Mouse (Mus musculus): ENCODE results near the gene Fn1. TPM values are rescaled to one million over a fixed set of nuclear protein-coding genes. Genes with fewer than 3 reads are reported as not detected.

Gene Fn1
- polyA plus RNA-seq, 1 experiment from 2014 or later, result 84.4 TPM

DNA sequence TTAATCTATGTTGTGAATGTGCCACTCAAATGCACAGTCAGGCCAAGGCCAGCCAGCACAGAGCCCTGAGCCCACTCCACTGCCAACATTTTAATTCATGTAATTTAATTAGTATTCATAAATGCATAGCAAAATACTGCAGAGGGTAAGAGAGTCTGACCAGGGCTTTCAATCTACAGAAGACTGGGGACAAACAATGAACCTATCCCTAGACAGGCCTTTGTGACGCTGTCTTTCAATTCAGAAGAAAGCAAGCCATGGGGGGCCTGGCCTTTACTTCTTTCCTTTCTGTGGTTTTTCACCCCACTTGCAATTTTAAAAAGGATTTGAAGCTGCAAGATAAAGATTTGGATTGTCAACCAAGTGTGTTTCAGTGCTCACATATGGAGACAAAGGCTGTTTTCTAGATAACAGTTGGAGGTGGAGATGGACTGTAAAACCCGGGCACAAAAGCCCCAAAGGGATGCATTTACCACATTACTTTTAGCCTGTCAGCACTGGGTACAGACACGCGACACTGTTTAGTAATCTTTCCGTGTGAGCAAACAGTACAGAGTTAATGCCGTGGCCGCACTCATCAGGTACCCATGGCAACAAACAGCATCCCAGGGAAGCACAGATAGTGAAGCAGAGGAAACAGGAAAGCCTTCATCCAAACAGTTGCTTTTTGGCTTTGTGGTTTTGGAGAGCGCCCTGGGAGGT, 38.3 kb downstream of the Fn1 start:
- H3K27me3 ChIP-seq (ENCODE audit: low read depth, poor library complexity, severe bottlenecking), result peaks cover 83% of the 10 kb centered on the region
- no peaks in the 10 kb centered on the region for H3K9me3 ChIP-seq (replicated peaks)
- WGBS, result 33% methylated on average over 8 of the region's 8 CpGs
- DNase-seq (ENCODE audit: low spot score), result peak; percentile 48
- peaks cover 14% of the 10 kb centered on the region for H3K4me1 ChIP-seq
- peaks cover 99% of the 10 kb centered on the region for H3K36me3 ChIP-seq
- H3K27ac ChIP-seq (replicated peaks), result no peak overlapping the region
- H3K4me3 ChIP-seq, result no peak overlapping the region

DNA sequence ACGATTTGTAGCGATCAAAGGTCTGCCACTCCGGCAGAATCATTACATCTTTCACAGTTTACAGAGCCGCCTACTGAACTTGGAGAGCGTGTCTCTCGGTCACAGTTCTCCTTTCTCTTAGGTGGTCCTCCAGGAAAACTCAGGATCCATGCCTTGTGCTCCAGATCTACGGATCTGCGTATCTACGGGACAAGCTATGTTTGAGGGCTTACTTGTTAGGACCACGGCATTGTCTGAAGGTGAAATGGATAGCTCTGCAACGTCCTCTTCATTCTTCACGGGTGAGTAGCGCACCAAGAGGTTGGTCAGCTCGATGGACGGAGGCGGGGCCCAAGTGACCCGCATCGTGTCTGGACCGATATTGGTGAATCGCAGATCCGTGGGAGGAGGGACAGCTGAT, 40.7 kb downstream of the Fn1 start:
- H3K27ac ChIP-seq (replicated peaks), result no peak overlapping the region
- peaks cover 64% of the 10 kb centered on the region for H3K27me3 ChIP-seq (ENCODE audit: low read depth, poor library complexity, severe bottlenecking)
- peaks cover 99% of the 10 kb centered on the region for H3K36me3 ChIP-seq
- WGBS, result 94% methylated on average over 21 of the region's 21 CpGs
- H3K4me1 ChIP-seq, result peaks cover 14% of the 10 kb centered on the region
- DNase-seq (ENCODE audit: low spot score), result no peak
- H3K9me3 ChIP-seq (replicated peaks), result no peaks in the 10 kb centered on the region
- H3K4me3 ChIP-seq, result no peak overlapping the region

DNA sequence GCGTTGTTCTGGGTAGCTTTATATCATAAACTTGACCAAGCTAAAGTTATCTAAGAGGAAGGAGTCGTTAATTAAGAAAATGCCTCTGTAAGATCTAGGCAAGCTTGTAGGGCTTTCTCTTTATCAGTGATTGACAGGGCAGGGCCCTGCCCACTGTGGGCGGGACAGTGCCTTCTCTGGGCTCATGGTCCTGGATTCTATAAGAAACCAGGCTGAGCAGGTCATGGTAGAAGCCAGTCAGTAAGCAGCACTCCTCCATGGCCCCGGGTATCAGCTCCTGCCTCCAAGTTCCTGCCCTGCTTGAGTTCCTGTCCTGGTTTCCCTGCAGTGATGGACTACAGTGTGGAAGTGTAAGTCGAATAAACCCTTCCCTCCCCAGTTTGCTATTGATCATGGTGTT, 43.1 kb downstream of the Fn1 start:
- no peak overlapping the region for H3K4me3 ChIP-seq
- H3K27ac ChIP-seq (replicated peaks), result no peak overlapping the region
- no peak for DNase-seq (ENCODE audit: low spot score)
- peaks cover 99% of the 10 kb centered on the region for H3K36me3 ChIP-seq
- H3K9me3 ChIP-seq (replicated peaks), result no peaks in the 10 kb centered on the region
- peaks cover 6% of the 10 kb centered on the region for H3K4me1 ChIP-seq
- 87% methylated on average over 5 of the region's 5 CpGs for WGBS
- peaks cover 43% of the 10 kb centered on the region for H3K27me3 ChIP-seq (ENCODE audit: low read depth, poor library complexity, severe bottlenecking)

DNA sequence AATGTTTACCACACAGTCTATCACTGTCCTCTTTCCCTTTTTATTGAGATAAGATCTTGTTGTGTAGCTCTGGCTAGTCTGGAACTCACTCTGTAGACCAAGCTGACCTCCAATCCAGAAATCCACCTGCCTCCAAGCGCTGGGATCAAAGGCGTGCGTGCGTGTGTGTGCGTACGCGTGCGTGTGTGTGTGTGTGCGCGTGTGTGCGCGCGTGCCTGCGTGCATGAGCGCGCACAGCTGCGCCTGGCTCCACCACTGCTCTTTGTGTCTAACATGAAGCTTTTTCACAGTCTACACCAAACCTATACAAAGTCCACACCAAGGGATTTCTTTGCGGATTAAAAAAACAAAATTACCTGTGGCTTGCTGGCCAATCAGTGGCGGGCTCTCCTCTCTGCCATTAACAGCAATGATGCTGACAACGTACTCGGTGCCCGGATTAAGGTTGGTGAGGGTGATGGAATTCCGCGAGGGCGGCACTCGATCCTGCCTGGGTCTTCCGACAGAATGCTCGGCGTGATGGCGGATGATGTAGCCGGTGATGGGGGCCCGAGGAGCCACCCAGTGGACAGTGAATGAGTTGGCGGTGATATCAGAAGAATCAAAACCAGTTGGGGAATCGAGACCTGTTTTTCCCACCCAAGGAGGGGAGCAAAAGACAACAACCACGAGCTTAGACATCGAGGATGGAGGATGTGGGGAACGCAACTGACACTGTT, 43.8 kb downstream of the Fn1 start:
- Histone ChIP-seq H3K27ac (replicated peaks) (no peak overlapping the region), H3K27me3 (ENCODE audit: low read depth, poor library complexity, severe bottlenecking) (peaks cover 43% of the 10 kb centered on the region), H3K9me3 (replicated peaks) (no peaks in the 10 kb centered on the region), H3K4me1 (no peaks in the 10 kb centered on the region; the same call in 1 of the 2 replicates), H3K36me3 (peaks cover 99% of the 10 kb centered on the region), H3K4me3 (no peak overlapping the region)
- DNase-seq (ENCODE audit: low spot score), result no peak
- 96% methylated on average over 37 of the region's 37 CpGs for WGBS

DNA sequence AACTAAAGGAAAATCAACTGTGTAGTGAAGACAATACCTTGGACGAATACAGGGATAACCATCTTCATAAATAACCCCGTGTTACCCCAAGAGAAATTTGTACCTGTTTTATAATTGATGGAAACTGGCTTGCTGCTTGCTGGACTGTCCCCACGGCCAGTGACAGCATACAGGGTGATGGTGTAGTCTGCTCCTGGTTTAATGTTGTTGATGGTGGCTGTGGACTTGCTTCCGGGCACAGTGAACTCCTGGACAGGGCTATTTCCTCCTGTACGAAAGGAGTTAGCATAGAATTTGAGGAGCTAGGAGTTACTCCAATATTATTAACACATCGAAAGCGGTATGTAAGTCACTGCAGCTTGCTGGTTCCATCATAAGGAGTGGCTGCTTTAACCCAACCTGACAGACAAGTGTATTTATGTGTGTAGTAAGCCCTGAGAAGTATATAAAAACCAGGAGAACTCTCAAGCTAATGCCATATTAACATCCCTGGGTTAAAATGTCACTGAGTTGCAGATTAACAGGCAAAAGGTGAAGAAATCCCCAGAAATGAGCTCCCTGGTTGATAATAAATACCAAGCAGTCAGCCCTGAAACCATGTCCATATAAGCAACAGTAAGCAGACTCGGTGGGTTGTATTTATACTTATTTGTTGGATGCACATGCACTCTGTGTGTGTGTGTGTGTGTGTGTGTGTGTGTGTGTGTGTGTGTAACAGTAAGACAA, 46.2 kb downstream of the Fn1 start:
- Histone ChIP-seq H3K4me1 (no peaks in the 10 kb centered on the region), H3K27me3 (ENCODE audit: low read depth, poor library complexity, severe bottlenecking) (peaks cover 20% of the 10 kb centered on the region; the same call in 1 of the 2 replicates), H3K4me3 (no peak overlapping the region), H3K36me3 (peaks cover 99% of the 10 kb centered on the region), H3K9me3 (replicated peaks) (no peaks in the 10 kb centered on the region), H3K27ac (replicated peaks) (no peak overlapping the region)
- WGBS, result 90% methylated on average over 8 of the region's 8 CpGs
- DNase-seq (ENCODE audit: low spot score), result no peak

DNA sequence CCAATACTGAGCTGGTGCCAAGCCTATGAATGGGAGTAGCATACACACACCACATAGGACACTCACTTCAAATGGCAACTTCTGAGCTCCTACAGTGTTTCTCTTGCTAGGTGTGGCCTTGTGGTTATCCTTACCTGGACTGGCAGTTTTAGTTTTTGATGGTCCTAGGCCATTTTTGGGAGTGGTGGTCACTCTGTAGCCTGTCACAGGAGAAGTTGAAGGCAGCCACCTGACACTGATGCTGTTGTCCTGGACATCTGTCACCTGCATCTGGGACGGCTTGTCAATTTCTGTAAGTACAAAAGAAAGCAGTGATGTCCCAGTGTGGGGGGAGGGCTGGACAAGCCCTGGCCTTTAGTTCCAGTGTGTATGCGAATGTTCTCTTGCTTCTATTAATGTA, 47.2 kb downstream of the Fn1 start:
- H3K4me3 ChIP-seq, result no peak overlapping the region
- H3K9me3 ChIP-seq (replicated peaks), result no peaks in the 10 kb centered on the region
- 92% methylated on average over 2 of the region's 2 CpGs for WGBS
- no peak for DNase-seq (ENCODE audit: low spot score)
- no peaks in the 10 kb centered on the region for H3K4me1 ChIP-seq
- H3K27ac ChIP-seq (replicated peaks), result no peak overlapping the region
- peaks cover 10% of the 10 kb centered on the region; the same call in 1 of the 2 replicates for H3K27me3 ChIP-seq (ENCODE audit: low read depth, poor library complexity, severe bottlenecking)
- peaks cover 99% of the 10 kb centered on the region for H3K36me3 ChIP-seq

DNA sequence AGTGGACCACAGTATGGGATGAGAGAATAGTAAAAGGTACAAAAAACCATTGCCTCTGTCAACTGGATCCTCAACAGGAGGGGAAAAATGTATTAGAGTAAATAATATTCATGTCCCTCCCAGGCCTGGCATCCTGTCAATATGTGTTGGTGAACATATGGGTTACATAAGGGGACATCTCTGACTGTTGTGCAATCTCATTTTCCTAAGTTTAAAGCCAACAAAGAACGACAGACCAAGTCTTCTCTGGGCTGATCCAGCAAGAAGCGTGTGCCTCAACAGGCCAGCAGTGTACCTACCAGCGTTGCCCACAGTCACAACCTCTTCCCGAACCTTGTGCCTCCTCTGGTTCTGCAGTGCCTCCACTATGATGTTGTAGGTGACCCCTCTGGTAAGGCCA, 57.6 kb downstream of the Fn1 start:
- no peak for DNase-seq (ENCODE audit: low spot score)
- no peak overlapping the region for H3K4me3 ChIP-seq
- no peak overlapping the region for H3K27ac ChIP-seq (replicated peaks)
- peaks cover 100% of the 10 kb centered on the region for H3K36me3 ChIP-seq
- WGBS, result 93% methylated on average over 4 of the region's 4 CpGs
- no peaks in the 10 kb centered on the region for H3K4me1 ChIP-seq
- no peaks in the 10 kb centered on the region for H3K27me3 ChIP-seq (ENCODE audit: low read depth, poor library complexity, severe bottlenecking)
- H3K9me3 ChIP-seq (replicated peaks), result no peaks in the 10 kb centered on the region

DNA sequence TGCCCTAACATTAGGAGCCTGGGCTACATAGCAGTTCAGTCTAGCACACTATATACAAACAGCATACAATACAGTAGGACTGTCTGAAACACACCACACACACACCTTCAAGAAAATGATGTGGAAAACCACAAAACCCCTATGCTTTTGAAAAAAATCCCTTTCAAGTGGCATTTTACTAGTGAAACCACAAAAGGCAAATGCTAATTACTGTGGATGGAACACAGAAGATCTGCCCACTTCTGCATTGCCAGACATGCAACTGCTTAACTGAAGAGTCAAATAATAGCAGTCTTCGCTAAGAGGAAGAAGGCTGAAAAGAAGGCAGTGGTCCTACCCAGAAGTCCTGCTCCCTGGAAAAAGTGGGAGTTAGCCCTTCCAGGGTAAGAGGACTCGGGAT, 58.7 kb downstream of the Fn1 start:
- Histone ChIP-seq H3K4me3 (no peak overlapping the region), H3K27me3 (ENCODE audit: low read depth, poor library complexity, severe bottlenecking) (no peaks in the 10 kb centered on the region), H3K27ac (replicated peaks) (no peak overlapping the region), H3K4me1 (no peaks in the 10 kb centered on the region), H3K9me3 (replicated peaks) (no peaks in the 10 kb centered on the region), H3K36me3 (peaks cover 100% of the 10 kb centered on the region)
- 94% methylated on average over 2 of the region's 2 CpGs for WGBS
- no peak for DNase-seq (ENCODE audit: low spot score)

DNA sequence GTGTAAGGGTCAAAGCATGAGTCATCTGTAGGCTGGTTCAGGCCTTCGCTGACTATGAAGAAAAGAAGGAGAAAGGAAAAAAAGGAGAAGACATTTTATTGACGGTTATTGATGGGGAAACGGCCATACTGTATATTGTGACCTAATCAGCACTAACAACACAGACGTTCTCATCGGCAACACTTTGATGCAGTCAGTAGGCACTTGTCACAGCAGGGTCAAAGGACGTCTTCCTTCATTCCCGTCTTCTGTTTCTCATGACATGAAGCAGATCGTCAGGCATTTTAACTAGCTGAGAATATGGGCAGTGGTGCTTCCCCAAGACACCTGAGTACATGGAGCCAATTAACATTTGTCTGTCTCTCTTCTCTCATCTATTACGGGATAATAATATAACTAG, 59.8 kb downstream of the Fn1 start:
- Histone ChIP-seq H3K4me1 (no peaks in the 10 kb centered on the region), H3K4me3 (no peak overlapping the region), H3K27me3 (ENCODE audit: low read depth, poor library complexity, severe bottlenecking) (no peaks in the 10 kb centered on the region), H3K36me3 (peaks cover 100% of the 10 kb centered on the region), H3K9me3 (replicated peaks) (no peaks in the 10 kb centered on the region), H3K27ac (replicated peaks) (no peak overlapping the region)
- DNase-seq (ENCODE audit: low spot score), result no peak
- WGBS, result 95% methylated on average over 9 of the region's 9 CpGs

DNA sequence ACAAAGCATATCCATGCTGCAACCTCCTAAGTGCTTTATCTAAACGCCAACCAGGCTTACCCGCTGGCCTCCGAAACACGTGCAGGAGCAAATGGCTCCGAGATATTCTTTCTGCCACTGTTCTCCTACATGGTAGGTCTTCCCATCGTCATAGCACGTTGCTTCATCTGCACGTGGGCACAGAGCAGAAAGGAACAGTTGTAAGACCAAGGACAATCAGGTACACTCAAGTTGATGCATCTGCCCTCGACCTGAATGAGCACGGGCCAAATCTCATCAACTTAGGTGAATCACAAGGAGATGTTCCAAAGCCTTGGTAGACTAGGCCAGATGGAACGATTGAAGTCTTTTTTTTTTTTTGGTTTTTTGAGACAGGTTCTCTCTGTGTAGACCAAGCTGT, 63.0 kb downstream of the Fn1 start:
- Histone ChIP-seq H3K27ac (replicated peaks) (no peak overlapping the region), H3K9me3 (replicated peaks) (no peaks in the 10 kb centered on the region), H3K4me1 (no peaks in the 10 kb centered on the region), H3K4me3 (no peak overlapping the region), H3K36me3 (peaks cover 100% of the 10 kb centered on the region), H3K27me3 (ENCODE audit: low read depth, poor library complexity, severe bottlenecking) (no peaks in the 10 kb centered on the region)
- no peak for DNase-seq (ENCODE audit: low spot score)
- 95% methylated on average over 11 of the region's 11 CpGs for WGBS

DNA sequence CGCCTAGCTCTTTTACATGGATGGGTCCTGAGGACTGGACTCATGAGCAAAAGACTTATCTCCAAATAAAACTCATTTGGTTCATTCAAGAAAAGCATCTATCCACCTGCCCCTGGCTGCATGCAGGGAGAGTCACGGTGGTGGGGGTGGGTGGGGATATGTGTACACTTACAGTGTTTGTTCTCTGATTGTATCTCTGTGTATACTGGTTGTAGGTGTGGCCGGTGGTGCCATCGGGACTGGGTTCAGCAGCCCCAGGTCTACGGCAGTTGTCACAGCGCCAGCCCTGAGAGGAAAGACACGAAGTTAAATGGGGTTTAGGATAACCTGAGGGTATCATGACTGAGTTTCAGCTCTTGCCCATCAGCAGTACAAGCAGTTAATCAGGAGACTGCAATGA, 66.3 kb downstream of the Fn1 start:
- Histone ChIP-seq H3K4me1 (no peaks in the 10 kb centered on the region), H3K27me3 (ENCODE audit: low read depth, poor library complexity, severe bottlenecking) (no peaks in the 10 kb centered on the region), H3K9me3 (replicated peaks) (no peaks in the 10 kb centered on the region), H3K36me3 (peaks cover 77% of the 10 kb centered on the region), H3K27ac (replicated peaks) (no peak overlapping the region), H3K4me3 (no peak overlapping the region)
- no peak for DNase-seq (ENCODE audit: low spot score)
- WGBS, result 91% methylated on average over 7 of the region's 7 CpGs

DNA sequence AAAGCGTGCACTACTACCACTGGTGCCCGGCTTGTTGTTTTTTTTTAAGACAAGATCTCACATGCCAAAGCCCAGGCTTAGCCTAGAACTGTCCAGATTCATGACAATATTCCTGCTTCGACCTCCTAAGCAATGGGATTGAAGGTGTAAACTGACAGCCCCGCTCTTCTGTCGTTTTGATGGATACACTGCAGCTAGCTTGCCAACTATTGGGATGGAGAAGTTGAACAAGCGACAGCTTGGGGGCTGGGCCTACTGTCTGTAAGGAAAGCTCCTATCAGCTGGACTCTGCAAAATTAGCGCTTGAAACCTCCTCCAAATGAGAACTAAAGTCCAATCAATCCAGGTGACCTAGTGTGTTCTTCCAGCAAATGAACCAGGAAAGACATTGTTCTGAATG, 69.1 kb downstream of the Fn1 start:
- 93% methylated on average over 7 of the region's 7 CpGs for WGBS
- H3K9me3 ChIP-seq (replicated peaks), result no peaks in the 10 kb centered on the region
- H3K27me3 ChIP-seq (ENCODE audit: low read depth, poor library complexity, severe bottlenecking), result no peaks in the 10 kb centered on the region
- no peak overlapping the region for H3K4me3 ChIP-seq
- no peaks in the 10 kb centered on the region for H3K4me1 ChIP-seq
- no peak for DNase-seq (ENCODE audit: low spot score)
- H3K36me3 ChIP-seq, result peaks cover 68% of the 10 kb centered on the region
- no peak overlapping the region for H3K27ac ChIP-seq (replicated peaks)

DNA sequence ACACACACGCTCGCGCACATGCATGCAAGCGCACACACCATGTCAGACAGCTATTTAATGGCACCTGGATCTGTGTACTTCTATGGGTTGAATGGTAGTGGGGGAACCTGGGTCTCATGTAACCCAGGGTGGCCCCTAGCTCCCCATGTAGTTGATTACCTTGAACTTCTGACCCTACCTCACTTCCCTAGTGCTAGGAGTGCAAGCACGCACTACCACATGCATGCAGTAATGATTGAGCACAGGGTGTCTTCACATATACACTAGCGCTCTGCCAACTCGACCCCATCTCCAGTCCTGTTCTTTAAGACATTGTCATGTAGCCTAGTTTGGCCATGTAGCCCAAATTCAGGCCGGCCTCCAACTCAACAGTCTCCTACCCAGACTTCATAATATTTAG, 69.7 kb downstream of the Fn1 start:
- 93% methylated on average over 8 of the region's 8 CpGs for WGBS
- H3K27ac ChIP-seq (replicated peaks), result no peak overlapping the region
- H3K36me3 ChIP-seq, result peaks cover 68% of the 10 kb centered on the region
- DNase-seq (ENCODE audit: low spot score), result no peak
- no peaks in the 10 kb centered on the region for H3K9me3 ChIP-seq (replicated peaks)
- no peaks in the 10 kb centered on the region for H3K4me1 ChIP-seq
- H3K27me3 ChIP-seq (ENCODE audit: low read depth, poor library complexity, severe bottlenecking), result no peaks in the 10 kb centered on the region
- H3K4me3 ChIP-seq, result no peak overlapping the region

Measured in midbrain, embryonic 10.5 days (tissue).